Mouse (Mus musculus): ENCODE data around the gene Smarca4.

Smarca4 gene

DNA sequence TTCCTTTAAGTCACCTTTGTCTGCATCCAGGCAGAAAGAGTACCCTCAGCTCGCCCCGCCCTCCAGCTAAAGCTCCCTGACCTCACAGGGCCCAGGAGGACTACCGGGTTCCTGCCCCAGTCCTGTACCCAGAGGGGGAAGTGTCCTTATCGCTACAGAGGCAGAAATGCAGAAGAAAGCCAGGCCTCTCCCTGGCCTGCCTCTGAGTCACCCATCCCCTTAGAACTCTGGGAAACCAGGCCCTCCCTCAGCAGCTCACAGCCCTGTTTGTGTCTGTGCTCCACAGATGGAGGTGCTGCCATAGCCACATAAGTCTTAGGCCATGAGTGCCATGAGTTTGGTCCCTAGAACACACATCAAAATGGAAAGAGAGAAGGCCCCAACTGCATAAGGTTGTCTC is 99.3 kb downstream of the Smarca4 start:
- DNase-seq (ENCODE audit: inconsistent age in 2 of 2, low spot score in 1 of 2), result peak; percentile 69 to 83

GRCm38 (mm10) chr9:21717015-21717414 is 101.0 kb downstream of the Smarca4 start:
- DNase-seq (ENCODE audit: inconsistent age in 2 of 2, low spot score in 1 of 2), result no peak

DNA sequence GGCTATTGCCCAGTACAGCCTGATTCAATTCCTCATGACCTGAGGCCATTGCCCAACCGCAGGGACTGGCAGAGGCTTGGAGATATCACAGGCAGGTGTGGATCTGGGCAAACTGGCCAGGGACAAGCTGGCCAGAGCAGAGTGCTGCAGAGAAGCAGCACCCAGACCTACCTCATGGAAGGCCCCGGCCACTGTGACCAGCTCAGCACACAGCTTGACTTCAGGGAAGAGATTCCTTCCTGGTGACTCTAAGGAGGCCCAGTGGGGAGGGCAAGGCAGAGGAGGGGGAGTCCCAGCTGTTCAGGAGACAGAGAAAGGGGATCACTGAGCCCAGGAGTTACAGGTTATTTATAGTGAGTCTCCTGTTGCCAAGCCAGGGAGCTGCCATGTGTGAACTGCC is 105.1 kb downstream of the Smarca4 start:
- peak in 1 of 2 experiments; percentile 58 for DNase-seq (ENCODE audit: inconsistent age in 2 of 2, low spot score in 1 of 2)

- peak; percentile 92 to 97 for DNase-seq (ENCODE audit: inconsistent age in 2 of 2, low spot score in 1 of 2)
Observed at GRCm38 (mm10) chr9:21723377-21724146, 107.6 kb downstream of the Smarca4 start, which contains the start of gene Ldlr. Gene Ldlr, plus strand, starts transcription at chr9:21723483.

DNA sequence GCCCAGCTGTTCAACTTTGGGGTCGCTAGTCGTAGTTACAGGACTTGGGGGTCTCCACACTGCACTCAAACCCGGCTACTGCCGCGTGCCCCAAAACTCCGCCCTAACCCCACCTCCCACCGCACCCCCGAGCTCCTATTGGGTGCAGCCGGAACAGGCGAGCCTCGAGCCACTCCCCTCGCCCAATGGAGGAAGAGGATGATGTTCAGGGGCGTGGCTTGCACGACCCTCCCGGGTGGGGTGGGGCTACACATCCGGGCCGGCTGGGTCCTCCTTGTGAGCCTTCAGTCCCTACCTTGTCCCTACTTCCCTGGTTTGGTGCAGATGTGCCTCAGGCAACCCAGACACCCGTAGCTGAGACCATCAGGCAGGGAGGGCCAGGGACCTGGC is 108.2 kb downstream of the Smarca4 start:
- peak; percentile 97 to 98 for DNase-seq (ENCODE audit: inconsistent age in 2 of 2, low spot score in 1 of 2)

DNA sequence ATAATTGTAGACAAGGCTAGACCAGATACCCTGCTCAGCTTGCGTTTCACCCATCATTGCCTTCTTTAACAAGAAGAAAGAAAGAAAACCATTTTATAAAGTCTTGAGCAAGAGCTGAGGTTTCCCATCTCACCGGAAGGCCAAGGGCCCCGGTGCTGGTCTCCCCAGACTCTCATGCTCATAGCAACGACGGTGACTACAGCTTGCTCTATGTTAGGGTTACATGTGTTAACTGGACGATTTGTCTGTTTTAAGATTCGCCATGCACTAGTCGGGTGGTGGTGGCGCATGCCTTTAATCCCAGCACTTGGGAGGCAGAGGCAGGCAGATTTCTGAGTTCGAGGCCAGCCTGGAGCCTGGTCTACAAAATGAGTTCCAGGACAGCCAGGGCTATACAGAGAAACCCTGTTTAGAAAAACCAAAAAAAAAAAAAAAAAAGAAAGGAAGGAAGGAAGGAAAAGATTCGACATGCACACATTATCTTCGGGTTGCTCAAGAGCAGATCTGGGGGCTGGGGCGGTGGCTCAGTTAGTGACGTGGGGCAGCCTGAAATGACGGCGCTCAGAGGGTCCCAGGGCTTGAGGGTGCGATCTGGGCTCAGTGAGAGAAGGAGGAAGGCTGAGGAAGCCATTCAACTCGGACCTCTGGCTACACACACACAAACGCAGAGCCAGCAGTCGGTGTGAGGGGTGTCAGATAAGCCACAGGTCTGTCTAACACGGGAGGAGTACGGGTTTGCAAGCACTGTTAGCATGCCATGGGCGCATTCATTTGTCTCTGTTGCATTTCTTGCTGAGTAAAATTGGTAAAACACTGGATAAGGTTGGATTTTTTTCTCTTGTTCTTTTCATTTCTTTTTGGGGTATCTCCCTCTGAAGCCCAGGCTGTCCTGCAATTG is 109.5 kb downstream of the Smarca4 start:
- no peak for DNase-seq (ENCODE audit: inconsistent age in 2 of 2, low spot score in 1 of 2)

DNA sequence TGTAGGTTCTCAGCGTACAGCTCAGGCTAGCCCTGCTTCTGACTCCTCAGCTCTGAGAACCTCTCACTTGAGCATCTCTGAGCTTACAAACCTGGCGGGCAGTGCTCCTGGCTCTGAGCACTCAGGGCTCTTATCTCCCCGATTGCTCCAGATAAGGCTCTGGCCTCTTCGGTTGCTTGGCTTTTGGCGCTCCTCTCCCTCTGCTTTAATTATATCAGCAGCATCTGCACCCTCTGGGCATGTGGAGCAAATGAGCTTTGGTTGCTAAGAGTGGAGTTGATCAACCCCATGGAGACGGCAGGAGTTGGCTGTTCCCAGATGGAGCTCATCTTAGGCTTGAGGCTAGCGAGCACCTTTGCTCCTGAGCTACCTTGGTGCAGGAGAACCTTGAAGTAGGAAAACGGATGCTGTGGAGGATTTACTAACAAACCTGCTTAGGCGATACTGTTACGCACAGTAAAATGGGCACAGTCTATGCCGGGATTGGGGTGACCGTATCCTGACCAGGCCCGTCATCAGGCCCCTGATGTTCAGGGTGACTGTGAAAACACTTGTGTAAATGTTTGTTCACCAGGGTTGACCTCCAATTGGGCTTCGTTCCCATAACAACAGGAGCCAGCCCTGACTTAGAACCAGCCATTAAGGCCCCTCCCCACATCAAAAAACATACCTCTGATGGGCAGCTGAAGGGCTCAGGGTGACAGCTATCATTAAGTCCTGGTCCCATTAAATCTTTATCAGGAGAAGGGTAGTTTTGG is 110.4 kb downstream of the Smarca4 start:
- peak in 1 of 2 experiments; percentile 69 for DNase-seq (ENCODE audit: inconsistent age in 2 of 2, low spot score in 1 of 2)

GRCm38 (mm10) chr9:21728261-21728832 is 112.4 kb downstream of the Smarca4 start:
- DNase-seq (ENCODE audit: inconsistent age in 2 of 2, low spot score in 1 of 2), result peak; percentile 67 to 89

GRCm38 (mm10) chr9:21729264-21729663 is 113.3 kb downstream of the Smarca4 start:
- peak; percentile 82 to 90 for DNase-seq (ENCODE audit: inconsistent age in 2 of 2, low spot score in 1 of 2)

DNA sequence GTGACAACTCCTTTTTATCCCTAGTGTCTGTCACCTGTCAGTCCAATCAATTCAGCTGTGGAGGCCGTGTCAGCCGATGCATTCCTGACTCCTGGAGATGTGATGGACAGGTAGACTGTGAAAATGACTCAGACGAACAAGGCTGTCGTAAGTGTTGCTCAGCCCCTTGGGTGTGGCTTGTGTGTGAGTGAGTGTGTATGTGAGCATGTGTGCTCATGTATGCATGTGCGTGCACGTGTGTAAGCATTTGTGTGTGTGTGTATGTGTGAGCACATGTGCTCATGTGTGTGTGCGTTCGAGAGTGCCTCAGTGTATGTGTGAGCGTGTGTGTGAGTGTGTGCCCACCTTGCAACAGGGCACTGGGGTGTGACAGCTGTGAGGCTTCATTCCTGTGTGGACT is 116.3 kb downstream of the Smarca4 start:
- DNase-seq (ENCODE audit: inconsistent age in 2 of 2, low spot score in 1 of 2), result no peak

- DNase-seq (ENCODE audit: inconsistent age in 2 of 2, low spot score in 1 of 2), result no peak
Observed at GRCm38 (mm10) chr9:21733446-21733845, 117.5 kb downstream of the Smarca4 start.

GRCm38 (mm10) chr9:21733989-21734388 is 118.0 kb downstream of the Smarca4 start:
- DNase-seq (ENCODE audit: inconsistent age in 2 of 2, low spot score in 1 of 2), result no peak

GRCm38 (mm10) chr9:21735126-21735525 is 119.2 kb downstream of the Smarca4 start:
- DNase-seq (ENCODE audit: inconsistent age in 2 of 2, low spot score in 1 of 2), result peak; percentile 66 to 85

GRCm38 (mm10) chr9:21736580-21736979 is 120.6 kb downstream of the Smarca4 start:
- no peak for DNase-seq (ENCODE audit: inconsistent age in 2 of 2, low spot score in 1 of 2)

DNA sequence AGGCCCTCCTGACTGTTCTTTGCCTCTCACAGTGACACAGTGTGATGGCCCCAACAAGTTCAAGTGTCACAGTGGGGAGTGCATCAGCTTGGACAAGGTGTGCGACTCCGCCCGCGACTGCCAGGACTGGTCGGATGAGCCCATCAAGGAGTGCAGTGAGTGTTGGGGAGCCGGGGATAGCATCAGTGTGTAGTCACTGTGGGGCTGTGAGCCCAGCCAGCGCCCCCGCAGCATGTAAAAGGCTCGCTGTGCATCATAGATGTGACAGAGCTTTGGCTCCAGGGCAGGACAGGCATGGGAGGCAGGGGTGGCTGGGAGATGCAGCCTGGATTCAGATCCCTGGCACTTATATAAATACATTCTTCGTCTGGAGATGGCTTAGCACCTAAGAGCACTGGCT is 121.2 kb downstream of the Smarca4 start:
- no peak for DNase-seq (ENCODE audit: inconsistent age in 2 of 2, low spot score in 1 of 2)

- no peak for DNase-seq (ENCODE audit: inconsistent age in 2 of 2, low spot score in 1 of 2)
Observed at GRCm38 (mm10) chr9:21738776-21739175, 122.8 kb downstream of the Smarca4 start.

- no peak for DNase-seq (ENCODE audit: inconsistent age in 2 of 2, low spot score in 1 of 2)
Observed at GRCm38 (mm10) chr9:21740427-21740826, 124.5 kb downstream of the Smarca4 start.

GRCm38 (mm10) chr9:21741514-21741913 is 125.5 kb downstream of the Smarca4 start:
- no peak for DNase-seq (ENCODE audit: inconsistent age in 2 of 2, low spot score in 1 of 2)

DNA sequence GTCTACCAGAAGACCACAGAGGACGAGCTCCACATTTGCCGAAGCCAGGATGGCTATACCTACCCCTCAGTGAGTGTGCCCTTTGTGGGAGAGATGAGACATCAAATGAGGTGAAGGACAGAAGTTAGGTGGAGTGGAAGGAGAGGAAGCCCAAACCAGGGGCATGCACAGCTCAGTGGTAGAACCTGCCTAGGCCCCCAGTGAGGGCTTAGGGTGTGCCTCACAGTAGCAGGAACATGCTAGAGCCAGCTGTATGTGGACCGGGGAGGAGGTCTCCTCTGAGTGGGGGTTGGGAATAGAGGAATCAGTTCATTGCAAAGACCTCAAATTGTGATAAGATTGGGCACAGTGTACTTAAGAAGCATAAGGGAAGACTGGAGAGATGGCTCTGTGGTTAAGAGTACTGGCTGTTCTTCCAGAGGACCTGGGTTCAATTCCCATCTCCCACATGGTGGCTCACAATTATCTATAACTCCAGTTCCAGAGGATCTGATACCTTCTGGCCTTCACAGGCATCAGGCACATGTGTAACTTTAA is 131.3 kb downstream of the Smarca4 start:
- no peak for DNase-seq (ENCODE audit: inconsistent age in 2 of 2, low spot score in 1 of 2)

GRCm38 (mm10) chr9:21748033-21748432 is 132.1 kb downstream of the Smarca4 start:
- DNase-seq (ENCODE audit: inconsistent age in 2 of 2, low spot score in 1 of 2), result peak; percentile 84 to 88

GRCm38 (mm10) chr9:21748491-21748890 is 132.5 kb downstream of the Smarca4 start:
- peak; percentile 33 to 67 for DNase-seq (ENCODE audit: inconsistent age in 2 of 2, low spot score in 1 of 2)

All from adrenal gland, adult (tissue).